Mouse (Mus musculus): ENCODE results near the gene Mettl7a2. TPM values are rescaled to one million over a fixed set of nuclear protein-coding genes. Genes with fewer than 3 reads are reported as not detected.
A peak's percentile ranks its signal among the peaks of the same experiment; 100 is the strongest.
"Not testable (repeated sequence)": the region's sequence is repeated elsewhere in the genome, so short reads cannot be mapped to it uniquely, and the experiment has no call there.

Mettl7a2 gene
- polyA plus RNA-seq (2016; fragmentation: Nextera tagmentation; extraction: Ambion mirVana), result not detected in 2 replicates

DNA sequence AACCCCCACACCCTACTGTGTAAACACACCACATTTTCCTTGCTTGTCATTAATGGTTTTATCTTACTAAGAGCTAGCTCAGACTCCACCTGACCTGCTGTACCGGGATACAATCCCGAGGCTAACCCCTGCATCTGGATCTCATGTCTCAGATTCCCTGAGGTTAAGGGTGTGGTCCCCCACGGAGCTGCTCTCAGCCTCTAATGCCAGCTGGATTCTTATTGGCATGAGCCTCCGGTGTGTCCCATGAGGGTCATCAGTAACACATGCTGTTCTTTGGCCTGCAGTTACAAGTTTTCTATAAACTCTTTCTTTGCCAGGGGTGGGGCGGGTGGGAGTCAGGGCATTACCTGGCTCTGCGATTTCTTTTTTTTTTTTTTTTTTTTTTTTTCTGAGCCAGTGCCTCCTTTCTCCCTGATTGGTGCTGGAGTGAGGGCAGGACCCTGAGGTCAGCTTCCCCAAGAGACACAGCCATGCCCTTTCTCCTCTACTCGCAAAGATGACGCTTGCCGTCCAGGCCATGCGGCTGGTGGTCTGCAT is at the start of gene Mettl7a2, which contains the start of gene Methig1:
Gene Mettl7a2, plus strand, starts transcription at position 490 of the 540 bp plus-strand sequence.
Gene Methig1, plus strand, starts transcription at position 439 of the 540 bp plus-strand sequence.
- Histone ChIP-seq H3K36me3 (no peaks in the 10 kb centered on the region), H3K27me3 (ENCODE audit: low read depth, poor library complexity, severe bottlenecking) (no peaks in the 10 kb centered on the region), H3K27ac (replicated peaks) (no peak within 1 kb of the TSS), H3K9me3 (replicated peaks) (no peaks in the 10 kb centered on the region), H3K4me3 (no peak within 1 kb of the TSS), H3K4me1 (peaks cover 11% of the 10 kb centered on the region)
- WGBS, result 89% methylated on average over 10 of the region's 10 CpGs
- no peak for DNase-seq (ENCODE audit: low spot score)

GRCm38 (mm10) chr15:100303428-100304018 is 49.5 kb upstream of the Mettl7a2 start:
- H3K4me1 ChIP-seq, result peaks cover 36% of the 10 kb centered on the region
- DNase-seq (ENCODE audit: low spot score), result no peak
- H3K27ac ChIP-seq (replicated peaks), result peak overlapping the region; percentile 91
- no peaks in the 10 kb centered on the region for H3K27me3 ChIP-seq (ENCODE audit: low read depth, poor library complexity, severe bottlenecking)
- WGBS, result 55% methylated on average over 8 of the region's 8 CpGs
- H3K36me3 ChIP-seq, result no peaks in the 10 kb centered on the region
- H3K9me3 ChIP-seq (replicated peaks), result no peaks in the 10 kb centered on the region
- H3K4me3 ChIP-seq, result peak overlapping the region; percentile 62

- H3K4me1 ChIP-seq, result peaks cover 36% of the 10 kb centered on the region
- no peaks in the 10 kb centered on the region for H3K9me3 ChIP-seq (replicated peaks)
- peak within 1 kb of the TSS; percentile 62 for H3K4me3 ChIP-seq
- DNase-seq (ENCODE audit: low spot score), result peak; percentile 84
- H3K36me3 ChIP-seq, result no peaks in the 10 kb centered on the region
- WGBS, result 2% methylated on average over 25 of the region's 30 CpGs
- H3K27me3 ChIP-seq (ENCODE audit: low read depth, poor library complexity, severe bottlenecking), result no peaks in the 10 kb centered on the region
- peak within 1 kb of the TSS; percentile 91 for H3K27ac ChIP-seq (replicated peaks)
Observed at GRCm38 (mm10) chr15:100304019-100304991, 48.7 kb upstream of the Mettl7a2 start, which contains the start of gene Mettl7a1. Gene Mettl7a1, plus strand, starts transcription at chr15:100304140.

DNA sequence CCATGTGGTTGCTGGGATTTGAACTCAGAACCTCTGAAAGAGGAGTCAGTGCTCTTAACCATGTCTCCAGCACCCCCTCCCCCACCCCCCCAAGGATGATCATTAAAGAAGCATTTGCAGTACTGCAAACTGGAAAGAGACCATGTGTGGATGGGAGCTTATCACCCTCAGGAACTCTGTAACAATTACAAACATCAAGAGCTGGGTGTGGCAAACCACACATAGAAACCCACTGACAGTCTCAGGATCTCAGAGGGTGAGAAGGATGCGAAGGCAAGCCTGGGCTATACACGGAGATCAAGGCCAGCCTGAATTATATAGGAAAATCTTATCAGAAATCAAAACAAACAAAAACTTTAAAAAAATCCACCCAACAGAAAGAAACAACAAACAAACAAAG is 46.8 kb upstream of the Mettl7a2 start:
- H3K9me3 ChIP-seq (replicated peaks), result no peaks in the 10 kb centered on the region
- DNase-seq (ENCODE audit: low spot score), result no peak
- H3K27me3 ChIP-seq (ENCODE audit: low read depth, poor library complexity, severe bottlenecking), result no peaks in the 10 kb centered on the region
- H3K27ac ChIP-seq (replicated peaks), result no peak overlapping the region
- H3K4me3 ChIP-seq, result no peak overlapping the region
- H3K36me3 ChIP-seq, result no peaks in the 10 kb centered on the region
- 85% methylated on average over 2 of the region's 2 CpGs for WGBS
- H3K4me1 ChIP-seq, result peaks cover 34% of the 10 kb centered on the region

- DNase-seq (ENCODE audit: low spot score), result peak; percentile 30
- H3K9me3 ChIP-seq (replicated peaks); H3K4me3 ChIP-seq; H3K36me3 ChIP-seq; H3K27ac ChIP-seq (replicated peaks); H3K27me3 ChIP-seq (ENCODE audit: low read depth, poor library complexity, severe bottlenecking): not testable (repeated sequence)
- H3K4me1 ChIP-seq, result peaks cover 28% of the 10 kb centered on the region
- 55% methylated on average over 11 of the region's 11 CpGs for WGBS
Observed at GRCm38 (mm10) chr15:100307438-100308096, 45.4 kb upstream of the Mettl7a2 start.

- no peak overlapping the region for H3K4me3 ChIP-seq
- no peak for DNase-seq (ENCODE audit: low spot score)
- peaks cover 21% of the 10 kb centered on the region for H3K36me3 ChIP-seq
- H3K27ac ChIP-seq (replicated peaks), result no peak overlapping the region
- no peaks in the 10 kb centered on the region; the same call in 1 of the 2 replicates for H3K4me1 ChIP-seq
- WGBS, result 100% methylated on average over 2 of the region's 2 CpGs
- no peaks in the 10 kb centered on the region for H3K27me3 ChIP-seq (ENCODE audit: low read depth, poor library complexity, severe bottlenecking)
- H3K9me3 ChIP-seq (replicated peaks), result no peaks in the 10 kb centered on the region
Observed at GRCm38 (mm10) chr15:100312346-100312745, 40.7 kb upstream of the Mettl7a2 start.

- Histone ChIP-seq H3K27ac (replicated peaks) (no peak overlapping the region), H3K27me3 (ENCODE audit: low read depth, poor library complexity, severe bottlenecking) (no peaks in the 10 kb centered on the region), H3K4me1 (peaks cover 5% of the 10 kb centered on the region; the same call in 1 of the 2 replicates), H3K4me3 (no peak overlapping the region), H3K9me3 (replicated peaks) (no peaks in the 10 kb centered on the region), H3K36me3 (peaks cover 21% of the 10 kb centered on the region)
- 92% methylated on average over 5 of the region's 5 CpGs for WGBS
- no peak for DNase-seq (ENCODE audit: low spot score)
Observed at GRCm38 (mm10) chr15:100314448-100315145, 38.4 kb upstream of the Mettl7a2 start.

- WGBS, result 70% methylated on average over 4 of the region's 4 CpGs
- DNase-seq (ENCODE audit: low spot score); H3K27me3 ChIP-seq (ENCODE audit: low read depth, poor library complexity, severe bottlenecking); H3K27ac ChIP-seq (replicated peaks); H3K4me3 ChIP-seq; H3K9me3 ChIP-seq (replicated peaks); H3K4me1 ChIP-seq: not testable (repeated sequence)
- peaks cover 18% of the 10 kb centered on the region for H3K36me3 ChIP-seq
Observed at GRCm38 (mm10) chr15:100318014-100318671, 34.9 kb upstream of the Mettl7a2 start.

DNA sequence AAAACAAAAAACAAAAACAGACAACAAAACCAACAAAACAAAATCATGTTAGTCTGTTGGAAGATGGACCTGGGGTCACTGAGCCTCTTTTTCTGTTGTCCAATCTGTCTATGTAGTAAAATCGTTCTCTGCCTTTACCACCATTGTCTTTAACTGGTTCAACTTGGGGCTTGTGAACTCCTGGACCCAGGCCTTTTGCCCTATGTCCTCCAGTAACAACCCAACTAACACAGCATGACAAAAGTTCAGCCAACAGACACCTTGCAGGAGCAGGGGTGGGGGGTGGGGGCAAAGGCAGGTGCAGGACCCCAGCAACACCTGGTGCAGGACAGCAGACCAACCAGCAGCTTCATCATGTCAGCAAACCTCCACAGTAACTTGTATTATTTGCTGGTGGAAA is 33.1 kb upstream of the Mettl7a2 start:
- Histone ChIP-seq H3K9me3 (replicated peaks) (no peaks in the 10 kb centered on the region), H3K27me3 (ENCODE audit: low read depth, poor library complexity, severe bottlenecking) (no peaks in the 10 kb centered on the region), H3K4me1 (peaks cover 8% of the 10 kb centered on the region; the same call in 1 of the 2 replicates), H3K4me3 (no peak overlapping the region), H3K27ac (replicated peaks) (no peak overlapping the region), H3K36me3 (peaks cover 2% of the 10 kb centered on the region; the same call in 1 of the 2 replicates)
- 84% methylated on average over 1 of the region's 1 CpGs for WGBS
- no peak for DNase-seq (ENCODE audit: low spot score)

DNA sequence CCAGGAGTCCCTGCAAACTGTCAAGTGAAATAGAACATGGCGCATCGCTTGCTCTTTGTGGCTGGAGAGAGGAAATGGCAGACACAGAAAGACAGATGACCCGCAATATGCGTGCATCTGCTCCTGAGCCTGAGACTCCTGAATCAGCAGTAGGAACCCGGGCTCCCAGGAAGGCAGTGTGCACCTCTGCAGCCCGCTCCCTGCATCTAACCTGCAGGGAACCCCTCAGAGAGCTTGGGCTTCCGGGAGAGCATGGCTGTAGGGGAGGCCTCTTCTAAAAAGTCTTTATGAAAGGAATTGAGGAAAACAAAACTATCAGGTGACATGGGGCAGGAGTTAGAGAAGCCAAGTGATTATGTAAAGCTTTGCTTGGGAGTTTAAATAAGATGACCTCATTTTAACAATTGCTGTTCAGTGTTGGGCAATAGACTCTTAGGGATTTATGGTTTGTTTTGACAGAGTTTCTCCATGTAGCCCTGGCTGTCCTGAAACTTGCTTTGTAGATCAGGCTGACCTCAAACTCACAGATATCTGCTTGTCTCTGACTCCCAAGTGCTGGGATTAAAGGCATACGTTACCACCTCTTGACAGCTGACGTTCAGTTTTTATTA is 32.6 kb upstream of the Mettl7a2 start:
- no peak for DNase-seq (ENCODE audit: low spot score)
- no peak overlapping the region for H3K27ac ChIP-seq (replicated peaks)
- 82% methylated on average over 9 of the region's 9 CpGs for WGBS

DNA sequence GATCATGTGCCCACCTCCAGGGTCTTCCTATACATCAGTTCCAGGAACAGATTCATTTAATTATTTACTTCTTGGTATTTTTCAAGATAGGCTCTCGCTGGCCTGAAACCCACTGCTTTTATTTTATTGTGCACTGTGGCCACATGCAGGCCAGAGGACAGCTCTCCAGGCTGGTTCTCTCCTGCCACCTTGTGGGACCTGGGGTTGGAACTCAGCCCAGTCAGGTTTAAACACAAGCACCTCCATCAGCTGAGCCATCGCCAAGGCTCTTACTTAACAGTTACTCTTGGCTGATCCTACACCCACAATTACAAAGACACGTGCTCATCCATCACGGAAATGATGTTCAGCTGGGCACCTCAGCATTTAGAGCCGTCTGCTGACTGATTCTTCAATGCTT is 31.9 kb upstream of the Mettl7a2 start:
- no peaks in the 10 kb centered on the region for H3K36me3 ChIP-seq
- H3K4me3 ChIP-seq, result no peak overlapping the region
- no peaks in the 10 kb centered on the region for H3K27me3 ChIP-seq (ENCODE audit: low read depth, poor library complexity, severe bottlenecking)
- H3K9me3 ChIP-seq (replicated peaks), result no peaks in the 10 kb centered on the region
- no peak overlapping the region for H3K27ac ChIP-seq (replicated peaks)
- peaks cover 8% of the 10 kb centered on the region; the same call in 1 of the 2 replicates for H3K4me1 ChIP-seq
- 60% methylated on average over 5 of the region's 5 CpGs for WGBS
- DNase-seq (ENCODE audit: low spot score), result no peak

More for the DNA sequence above, 32.6 kb upstream of the Mettl7a2 start:
- H3K4me3 ChIP-seq, result no peak overlapping the region
- H3K4me1 ChIP-seq, result peaks cover 8% of the 10 kb centered on the region; the same call in 1 of the 2 replicates
- H3K27me3 ChIP-seq (ENCODE audit: low read depth, poor library complexity, severe bottlenecking), result no peaks in the 10 kb centered on the region
- no peaks in the 10 kb centered on the region for H3K9me3 ChIP-seq (replicated peaks)
- no peaks in the 10 kb centered on the region for H3K36me3 ChIP-seq
